Mouse (Mus musculus) stomach, embryonic 15.5 days (tissue): ENCODE results near the gene Tmem80. TPM values are rescaled to one million over a fixed set of nuclear protein-coding genes. Genes with fewer than 3 reads are reported as not detected.

Source experiments
- polyA plus RNA-seq: library from polyadenylated mRNA; unstranded; fragments of >200 nt; fragmentation: Nextera tagmentation; extraction: Ambion mirVana; gene quantifications from 2 replicates; pipeline ENCODE4 v1.2.1, GENCODE M21; 2015

Tmem80 gene
- polyA plus RNA-seq, 1 experiment from 2014 or later = 39.3 TPM

Other genes with a start within 250 kb of the Tmem80 start
- 38.4 and 47.2 TPM in 2 replicates for gene Pkp3, start 249.5 kb upstream of the Tmem80 start, polyA plus RNA-seq
- 13.1 and 15.1 TPM in 2 replicates for gene Sigirr, start 227.2 kb upstream of the Tmem80 start, polyA plus RNA-seq
- 16.2 and 20.5 TPM in 2 replicates for gene Ano9, start 209.9 kb upstream of the Tmem80 start, polyA plus RNA-seq
- gene Ptdss2, start 205.4 kb upstream of the Tmem80 start, polyA plus RNA-seq = 58.6 and 60.7 TPM in 2 replicates
- gene Rnh1, start 154.9 kb upstream of the Tmem80 start, polyA plus RNA-seq = 206 and 215 TPM in 2 replicates
- 113 and 123 TPM in 2 replicates for gene Hras, start 133.7 kb upstream of the Tmem80 start, polyA plus RNA-seq
- gene Lrrc56, start 133.6 kb upstream of the Tmem80 start, polyA plus RNA-seq = 5.4 and 7.2 TPM in 2 replicates
- gene Lmntd2, start 113.7 kb upstream of the Tmem80 start, polyA plus RNA-seq = 2.8 and 2.9 TPM in 2 replicates
- gene Rassf7, start 111.9 kb upstream of the Tmem80 start, polyA plus RNA-seq = 67.7 and 73.3 TPM in 2 replicates
- gene Phrf1, start 99.0 kb upstream of the Tmem80 start, polyA plus RNA-seq = 58.8 and 63.4 TPM in 2 replicates
- 4.6 and 5.7 TPM in 2 replicates for gene Irf7, start 61.3 kb upstream of the Tmem80 start, polyA plus RNA-seq
- gene Cdhr5, start 51.0 kb upstream of the Tmem80 start, polyA plus RNA-seq = 14.5 and 18.4 TPM in 2 replicates
- 44.2 and 48.8 TPM in 2 replicates for gene Sct, start 48.6 kb upstream of the Tmem80 start, polyA plus RNA-seq
- 0.19 and 0.28 TPM in 2 replicates for gene Drd4, start 35.7 kb upstream of the Tmem80 start, polyA plus RNA-seq
- gene Deaf1, start within 50 bp of the Tmem80 start, polyA plus RNA-seq = 66.9 and 70.8 TPM in 2 replicates
- 59.6 and 59.7 TPM in 2 replicates for gene Eps8l2, start 11.1 kb downstream of the Tmem80 start, polyA plus RNA-seq
- 347 and 384 TPM in 2 replicates for gene Taldo1, start 64.5 kb downstream of the Tmem80 start, polyA plus RNA-seq
- gene Gatd1, start 86.4 kb downstream of the Tmem80 start, polyA plus RNA-seq = 51.1 and 53.0 TPM in 2 replicates
- 2.5 TPM in 2 replicates for gene Cend1, start 101.8 kb downstream of the Tmem80 start, polyA plus RNA-seq
- gene Slc25a22, start 110.2 kb downstream of the Tmem80 start, polyA plus RNA-seq = 26.9 and 27.2 TPM in 2 replicates
- gene Pidd1, start 116.3 kb downstream of the Tmem80 start, polyA plus RNA-seq = 8.5 and 8.6 TPM in 2 replicates
- 1,278 and 1,319 TPM in 2 replicates for gene Rplp2, start 119.6 kb downstream of the Tmem80 start, polyA plus RNA-seq
- 33.5 and 34.6 TPM in 2 replicates for gene Pnpla2, start 127.5 kb downstream of the Tmem80 start, polyA plus RNA-seq
- 27.5 and 32.8 TPM in 2 replicates for gene Cracr2b, start 133.4 kb downstream of the Tmem80 start, polyA plus RNA-seq
- 25.6 and 26.6 TPM in 2 replicates for gene Cd151, start 139.7 kb downstream of the Tmem80 start, polyA plus RNA-seq
- 67.3 and 71.6 TPM in 2 replicates for gene Polr2l, start 147.4 kb downstream of the Tmem80 start, polyA plus RNA-seq
- gene Tspan4, start 147.5 kb downstream of the Tmem80 start, polyA plus RNA-seq = 69.8 and 72.8 TPM in 2 replicates
- 50.7 and 58.0 TPM in 2 replicates for gene Chid1, start 212.1 kb downstream of the Tmem80 start, polyA plus RNA-seq
- 78.4 TPM in 2 replicates for gene Ap2a2, start 234.4 kb downstream of the Tmem80 start, polyA plus RNA-seq